8 mouse cellular contexts compared by ENCODE assay signal in genomic region chr19:34772775-34773174, GRCm38 (mm10). TPM values are rescaled to one million over a fixed set of nuclear protein-coding genes. Genes with fewer than 3 reads are reported as not detected.
A peak's percentile ranks its signal among the peaks of the same experiment; 100 is the strongest.
DNase-seq lines count a peak whose midpoint lies in the region; ATAC-seq and TF ChIP-seq lines count a peak whose summit lies in the region.

No protein-coding gene starts in this region.

- TF ChIP-seq CTCF in spleen, adult 2 months (IDR thresholded peaks at IDR 0.05; ENCODE audit: extremely low read depth, insufficient read depth, insufficient read length, insufficient replicate concordance): peak; percentile 27; the same call in 1 of the 2 replicates

- no peak for TF ChIP-seq POLR2A in spleen, adult 2 months (IDR thresholded peaks at IDR 0.05; ENCODE audit: low read depth, low read length)

- no peaks in the 10 kb centered on the region; the same call in 1 of the 2 replicates for H3K4me1 ChIP-seq in spleen, adult 2 months (ENCODE audit: control insufficient read depth, insufficient read depth, insufficient read length)
- H3K4me1 ChIP-seq in intestine, embryonic 15.5 days (replicated peaks): no peaks in the 10 kb centered on the region

- H3K4me2 ChIP-seq in intestine, embryonic 15.5 days (replicated peaks): no peak overlapping the region

- H3K27me3 ChIP-seq in spleen, adult 2 months (ENCODE audit: control insufficient read depth, insufficient read depth, low read length): no peaks in the 10 kb centered on the region
- no peaks in the 10 kb centered on the region for H3K27me3 ChIP-seq in intestine, embryonic 15.5 days (replicated peaks)

- no peaks in the 10 kb centered on the region for H3K36me3 ChIP-seq in spleen, adult 2 months (ENCODE audit: control insufficient read depth, insufficient read depth, low read length)
- H3K36me3 ChIP-seq in intestine, embryonic 15.5 days: no peaks in the 10 kb centered on the region

- WGBS in spleen, adult 2 months: 32% methylated on average over 6 of the region's 6 CpGs
- WGBS in intestine, embryonic 15.5 days: 23% methylated on average over 6 of the region's 6 CpGs

- H3K27ac ChIP-seq in spleen, adult 2 months (ENCODE audit: insufficient read depth, low read length): no peak overlapping the region
- H3K27ac ChIP-seq in intestine, embryonic 15.5 days: no peak overlapping the region

- peak; percentile 63 for ATAC-seq in intestine, embryonic 15.5 days
- no peak for ATAC-seq in inflammation-experienced regulatory T-cells, adult 6 months

- H3K9me3 ChIP-seq in intestine, embryonic 15.5 days: no peaks in the 10 kb centered on the region

- H3K4me3 ChIP-seq in spleen, adult 2 months (ENCODE audit: extremely low read depth, insufficient read depth, insufficient read length): no peak overlapping the region
- H3K4me3 ChIP-seq in intestine, embryonic 15.5 days (replicated peaks): no peak overlapping the region

- DNase-seq in spleen, adult 2 months (ENCODE audit: low read depth in 1 of 2, low spot score in 2 of 2): peak; percentile 29 to 35
- no peak for DNase-seq in spleen, adult 12 weeks (ENCODE audit: low spot score)
- peak; percentile 29 to 88 for DNase-seq in adrenal gland, adult (ENCODE audit: inconsistent age in 2 of 2, low spot score in 1 of 2)
- DNase-seq in embryo, embryonic 11 days: peak; percentile 73
- peak; percentile 45 to 56 for DNase-seq in left cerebral cortex, postnatal 10 days (ENCODE audit: extremely low spot score in 1 of 2, low spot score in 2 of 2)
- peak; percentile 64 for DNase-seq in retina, postnatal 1 day

- intact Hi-C loops in left cerebral cortex, postnatal 10 days (cut with DNase I): loop anchor here (5.0 to 10.0 kb wide), 4 partner anchors 85 to 528 kb away; no protein-coding TSS in a partner anchor

- no peak overlapping the region for H3K9ac ChIP-seq in intestine, embryonic 15.5 days

RNA-seq across cellular contexts. Expression of gene Slc16a12, which starts 25.7 kb away (rescaled TPM):
- 0.22 and 0.27 TPM in 2 replicates for polyA plus RNA-seq in spleen, adult 2 months (2012; rRNA removed)
- 6.9 and 8.5 TPM in 2 replicates for polyA plus RNA-seq in intestine, embryonic 15.5 days (2015; fragmentation: Nextera tagmentation; extraction: Ambion mirVana)
- 1 to 10 TPM; 2.4 to 3.3 TPM for total RNA-seq in left cerebral cortex, postnatal 10 days (2021)
- polyA plus RNA-seq in inflammation-experienced regulatory T-cells, adult 6 months (2017; shearing (Covaris generic)): under 1 TPM in 1 of 3 experiments, not detected in 2; 0.18 TPM
